Mouse (Mus musculus) megakaryocyte progenitor cell, adult 5-6 weeks (primary cell): Measurements from ENCODE around the gene Nrip2. TPM values are rescaled to one million over a fixed set of nuclear protein-coding genes. Genes with fewer than 3 reads are reported as not detected.

Experiments used
- ATAC-seq: replicated peaks from 2 replicates; pipeline ENCODE4 v1.8.0; 2016; ENCODE audit warnings: mild to moderate bottlenecking, moderate TSS enrichment, inconsistent platforms; ENCODE audit not compliant: poor library complexity
- total RNA-seq, 2 experiments: library from RNA; stranded (forward) in 1 of 2; stranded (reverse) in 1 of 2; fragments of 157-497, 149-512 nt in 1 of 2; fragments of 200-1000 nt in 1 of 2; gene quantifications; 2 replicates each; pipeline versions ENCODE4 v1.2.3 to v1.2.4; 2015 to 2017

Nrip2 gene
- total RNA-seq (2015), result not detected in 2 replicates
- not detected in 2 replicates for total RNA-seq (2017)

DNA sequence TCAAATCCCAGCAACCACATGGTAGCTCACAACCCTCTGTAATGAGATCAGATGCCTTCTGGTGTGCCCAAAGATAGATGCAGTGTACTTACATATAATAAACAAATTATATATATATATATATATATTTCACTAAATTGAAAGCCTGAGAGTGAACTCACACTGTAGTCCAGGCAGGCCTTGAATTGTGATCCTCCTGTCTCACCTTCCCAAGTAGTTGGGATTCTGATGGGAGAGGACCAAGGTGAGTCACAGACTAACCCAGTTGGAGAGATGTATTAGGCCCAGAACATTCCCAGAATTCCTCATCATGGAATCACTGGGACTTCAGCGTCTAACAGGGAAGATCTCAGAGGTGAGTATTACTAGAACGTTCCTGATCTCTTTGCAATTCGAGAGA is at the start of gene Nrip2:
Gene Nrip2, plus strand, starts transcription at position 301 of the 400 bp plus-strand sequence.
- no peak for ATAC-seq

DNA sequence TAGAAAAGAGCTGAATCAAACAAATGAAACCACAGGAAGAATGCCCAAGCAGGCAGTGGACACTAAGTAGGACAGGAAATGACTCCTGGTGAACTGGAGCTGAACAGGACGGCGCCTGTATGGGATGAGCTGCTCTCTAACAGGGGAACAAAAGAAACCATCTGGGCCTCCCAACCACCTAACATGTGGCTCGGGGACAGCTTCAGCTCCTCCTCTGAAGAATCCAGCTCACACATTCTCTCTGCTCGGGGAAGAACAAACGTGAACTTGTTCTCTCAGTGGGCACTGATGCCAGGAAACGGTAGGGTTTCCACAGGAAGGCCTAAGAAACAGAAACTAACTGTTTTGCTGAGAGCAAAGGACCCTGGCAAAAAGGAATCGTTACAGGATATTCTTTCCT is 49.4 kb upstream of the Nrip2 start:
- ATAC-seq, result no peak

- ATAC-seq, result no peak
Observed at GRCm38 (mm10) chr6:128354140-128354539, 45.0 kb upstream of the Nrip2 start.

GRCm38 (mm10) chr6:128355201-128355681 is 43.9 kb upstream of the Nrip2 start:
- ATAC-seq, result no peak

GRCm38 (mm10) chr6:128355726-128356416 is 43.2 kb upstream of the Nrip2 start, which contains the start of gene Tulp3:
Gene Tulp3 (minus strand): TSS chr6:128355851.
- peak; percentile 97 for ATAC-seq

DNA sequence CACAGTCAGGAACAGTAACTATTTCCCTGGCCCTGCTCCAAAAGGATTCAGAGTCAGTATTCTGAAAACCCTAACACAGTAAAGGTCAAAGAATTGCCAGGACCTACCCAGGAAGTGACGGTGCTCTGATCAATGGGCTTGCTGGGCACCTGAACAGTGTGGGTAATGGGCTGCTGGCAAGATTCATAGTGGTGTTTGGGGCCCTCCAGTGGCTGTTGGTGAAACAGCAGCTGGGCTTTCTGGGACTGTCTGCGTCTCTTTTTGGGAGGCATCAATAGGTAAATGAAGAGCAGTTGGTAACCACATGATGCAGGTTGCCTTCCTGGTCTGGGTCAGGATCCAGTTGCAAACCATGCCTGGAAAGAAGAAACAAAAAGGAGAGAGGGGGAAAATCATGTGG is 40.1 kb upstream of the Nrip2 start:
- peak; percentile 35; the same call in 1 of the 2 replicates for ATAC-seq

- ATAC-seq, result peak; percentile 1; the same call in 1 of the 2 replicates
Observed at GRCm38 (mm10) chr6:128361901-128362300, 37.2 kb upstream of the Nrip2 start.

DNA sequence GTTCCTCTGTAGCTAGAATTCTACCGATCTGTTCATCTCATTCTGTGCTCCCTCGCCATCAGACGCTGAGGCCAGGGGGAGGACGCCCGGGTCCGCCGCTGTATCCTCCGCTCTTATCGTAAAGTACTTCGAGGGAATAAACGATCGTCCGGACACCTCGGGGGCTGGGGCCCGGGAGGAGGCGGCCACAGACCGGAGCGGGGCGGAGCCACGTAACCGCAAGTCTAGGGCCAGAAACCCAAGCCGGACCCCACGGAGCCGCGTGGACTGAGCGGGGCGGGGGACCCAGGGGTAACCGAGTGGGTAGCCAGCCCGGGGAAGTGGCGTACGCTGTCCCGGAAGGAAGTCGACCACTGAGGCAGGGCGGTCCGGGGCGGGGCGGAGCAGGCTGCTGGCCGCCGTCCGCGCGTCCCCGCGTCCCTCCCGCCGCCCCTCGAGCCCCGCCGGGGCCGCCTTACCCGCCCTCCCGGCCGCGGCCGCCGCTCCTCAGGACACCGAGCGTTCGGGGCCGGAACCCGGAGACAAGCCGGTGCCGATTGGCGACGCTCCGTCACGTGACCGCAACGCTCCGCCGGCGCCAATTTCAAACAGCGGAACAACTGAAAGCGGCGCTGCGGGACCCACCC is 36.6 kb upstream of the Nrip2 start, which contains the start of the genes Rhno1 and Foxm1:
Gene Rhno1, minus strand, starts transcription at position 531 of the 626 bp plus-strand sequence.
Gene Foxm1, plus strand, starts transcription at position 587 of the 626 bp plus-strand sequence.
- ATAC-seq, result peak; percentile 64

DNA sequence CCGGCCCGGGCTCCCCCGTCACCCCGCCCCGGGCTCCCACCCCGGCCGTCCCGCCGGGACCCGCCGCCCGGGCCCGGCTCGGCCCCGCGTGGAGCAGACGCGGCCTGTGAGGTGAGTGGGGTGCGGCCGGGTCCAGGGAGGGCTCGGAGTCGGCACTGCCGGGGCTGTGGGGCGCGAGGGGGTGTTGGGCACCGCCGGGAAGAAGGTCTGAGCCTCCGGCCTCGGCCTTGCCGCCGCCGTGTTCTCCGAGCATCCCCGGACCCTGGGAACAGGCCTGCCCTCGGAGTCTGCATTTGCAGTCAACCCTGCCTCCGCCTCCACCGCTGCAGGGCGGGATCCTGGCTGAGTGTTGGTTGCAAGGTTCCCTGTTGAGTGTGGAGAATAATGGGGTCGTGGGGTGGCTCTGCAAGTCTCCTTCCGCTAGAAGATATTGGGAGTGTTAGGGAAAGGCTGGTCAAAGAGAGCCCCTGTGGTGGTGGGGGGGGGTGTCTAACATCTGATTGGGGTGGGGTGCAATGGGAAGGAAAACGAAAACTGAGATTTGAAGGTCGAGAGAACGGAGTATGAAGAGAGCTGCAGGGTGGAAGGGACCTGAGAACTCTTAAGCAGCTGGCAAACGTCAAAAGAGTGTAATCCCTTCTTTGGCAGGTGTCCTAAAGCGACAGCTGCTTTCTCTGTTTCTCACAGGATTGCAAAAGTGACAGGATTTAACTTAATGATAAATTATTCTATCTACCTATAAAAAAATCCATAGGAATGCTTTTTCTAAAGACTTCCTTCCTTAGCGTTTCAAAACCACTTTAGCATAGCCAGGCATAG is 35.9 kb upstream of the Nrip2 start:
- ATAC-seq, result peak; percentile 36

GRCm38 (mm10) chr6:128364721-128365120 is 34.4 kb upstream of the Nrip2 start:
- no peak for ATAC-seq

- no peak for ATAC-seq
Observed at GRCm38 (mm10) chr6:128366466-128366865, 32.6 kb upstream of the Nrip2 start.

GRCm38 (mm10) chr6:128370040-128370439 is 29.1 kb upstream of the Nrip2 start:
- ATAC-seq, result no peak

DNA sequence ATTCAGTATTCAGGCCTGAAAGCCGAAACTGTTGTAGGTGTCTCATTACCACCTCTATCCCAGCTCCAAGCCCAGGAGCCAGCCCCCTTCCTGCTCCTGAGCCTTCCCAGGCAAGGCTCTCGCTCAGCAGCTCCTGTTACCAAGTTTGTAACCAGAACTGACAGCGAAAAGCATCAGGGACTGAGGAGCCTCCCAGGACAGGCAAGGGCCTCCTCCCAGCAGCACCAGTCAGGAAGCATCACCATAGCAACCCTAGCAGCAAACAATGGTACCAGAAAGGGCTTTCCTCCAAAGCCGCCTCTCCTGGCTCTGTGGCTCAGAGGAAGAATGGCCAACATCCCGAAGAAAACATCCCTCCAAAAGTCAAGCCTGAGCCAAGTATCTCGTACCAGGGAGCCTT is 23.9 kb upstream of the Nrip2 start, which contains the start of the genes Tex52 and Gm44596:
Gene Tex52, plus strand, starts transcription at position 265 of the 400 bp plus-strand sequence.
Gene Gm44596, plus strand, starts transcription at position 312 of the 400 bp plus-strand sequence.
- no peak for ATAC-seq

DNA sequence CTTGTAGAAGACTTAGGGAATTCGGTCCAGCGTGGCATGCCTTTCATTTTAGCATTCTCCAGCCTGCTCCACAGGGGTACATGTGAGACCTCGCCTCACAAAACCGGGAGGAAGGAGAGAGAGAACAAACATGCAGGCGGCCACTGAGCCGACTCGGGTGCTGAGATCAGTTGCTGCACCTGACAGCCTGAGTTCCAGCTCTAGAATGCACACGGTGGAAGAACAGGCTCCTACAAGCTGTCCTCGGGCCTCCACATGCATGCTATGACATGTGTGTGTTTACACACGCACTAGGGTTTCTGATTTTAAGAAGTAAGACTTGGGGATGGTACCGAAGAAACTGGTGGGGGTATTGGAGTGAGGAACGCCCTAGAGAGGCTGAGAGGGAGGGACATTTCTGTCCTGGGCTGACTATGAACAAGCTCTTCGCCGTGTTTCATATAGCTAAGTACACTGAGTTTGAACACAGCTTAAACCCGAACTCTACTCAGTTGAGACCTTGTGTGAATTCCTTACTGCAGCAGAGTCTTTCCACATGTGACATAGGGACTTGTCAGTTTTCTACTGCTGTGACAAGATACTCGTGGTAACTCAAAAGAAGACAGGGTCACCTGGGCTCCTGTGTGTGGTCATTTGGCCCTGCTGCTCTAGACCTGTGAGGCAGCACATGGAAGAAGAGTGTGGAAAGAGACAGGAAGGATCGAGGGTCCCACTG is 22.6 kb upstream of the Nrip2 start:
- ATAC-seq, result no peak

DNA sequence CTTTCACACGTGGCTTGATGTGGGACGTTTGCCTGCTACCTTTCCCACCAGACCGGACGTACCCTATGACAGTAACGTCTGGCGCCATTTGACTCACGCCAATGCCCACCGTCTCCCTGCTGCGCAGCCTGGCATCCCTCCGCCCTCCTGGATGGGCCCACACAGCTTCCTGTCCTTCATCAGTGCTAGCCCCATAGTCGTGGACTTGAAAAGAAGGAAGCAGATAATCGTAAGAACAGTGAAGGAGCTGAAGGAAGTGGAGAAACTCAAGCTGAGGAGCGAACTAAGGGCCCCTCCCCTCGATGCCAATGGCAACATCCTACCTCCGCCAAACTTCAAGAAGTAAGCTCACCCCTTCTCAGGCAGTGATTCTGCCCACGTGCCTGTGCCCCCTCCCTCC is 19.5 kb upstream of the Nrip2 start:
- ATAC-seq, result peak; percentile 63

- 0 out of 2 replicates have a peak, but pooled peaks have one; percentile 18 for ATAC-seq
Observed at GRCm38 (mm10) chr6:128380594-128381167, 18.4 kb upstream of the Nrip2 start.

DNA sequence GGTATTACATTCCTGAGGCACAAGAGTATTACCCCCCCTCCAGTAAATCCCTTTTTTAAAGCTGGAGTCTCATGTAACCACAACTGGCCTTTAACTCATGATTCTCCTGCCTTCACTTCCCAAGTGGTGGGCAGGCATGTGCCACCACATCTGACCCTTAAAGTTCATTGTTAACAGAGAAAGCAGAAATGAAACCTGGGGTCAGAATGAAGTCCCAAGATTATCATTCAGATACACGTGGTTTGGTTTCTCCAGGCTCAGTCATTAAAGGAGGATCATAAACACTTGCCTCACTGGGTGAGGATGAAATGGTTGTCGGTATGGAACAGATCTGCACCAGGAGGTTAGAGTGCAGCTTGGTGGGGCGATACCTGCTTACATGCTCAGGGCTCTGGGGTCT is 17.8 kb upstream of the Nrip2 start:
- peak; percentile 76 for ATAC-seq

DNA sequence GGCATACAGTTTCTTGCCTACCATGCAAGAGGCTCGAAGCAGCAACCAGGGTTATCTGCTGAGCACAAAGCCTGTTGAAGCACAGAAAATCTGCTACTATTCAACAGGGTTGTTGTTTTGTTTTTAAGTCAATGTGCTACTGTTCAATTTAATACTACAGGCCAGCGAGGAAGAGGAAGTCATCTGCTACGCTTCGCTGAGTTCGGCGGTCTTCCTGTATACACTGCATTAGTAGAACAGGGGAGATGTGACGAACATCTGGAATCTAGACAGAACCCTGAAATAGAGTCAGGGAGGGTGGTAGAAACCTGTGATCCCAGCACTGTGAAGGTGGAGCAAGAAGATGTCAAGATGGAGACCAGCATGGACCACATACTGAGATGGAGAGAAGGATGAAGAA is 15.3 kb upstream of the Nrip2 start:
- no peak for ATAC-seq

DNA sequence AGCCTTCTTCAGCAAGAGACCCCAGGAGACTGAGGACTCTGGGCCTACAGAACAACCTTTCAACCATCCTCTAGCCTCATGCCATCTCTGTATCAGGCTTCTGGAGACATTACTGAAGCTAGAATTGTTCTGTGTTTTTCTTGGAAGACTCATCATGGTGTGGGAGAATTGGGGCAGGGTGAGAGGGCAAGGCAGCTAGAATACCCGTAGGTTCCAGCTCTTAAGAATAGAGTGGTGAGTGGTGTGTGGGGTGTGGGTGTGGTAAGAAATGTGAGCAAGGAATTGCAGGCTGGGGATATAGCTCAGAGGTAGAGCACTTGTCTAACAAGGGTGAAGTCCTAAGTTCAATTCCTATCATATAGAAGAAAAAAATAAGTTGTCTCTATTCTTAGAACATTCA is 14.1 kb upstream of the Nrip2 start:
- no peak for ATAC-seq

DNA sequence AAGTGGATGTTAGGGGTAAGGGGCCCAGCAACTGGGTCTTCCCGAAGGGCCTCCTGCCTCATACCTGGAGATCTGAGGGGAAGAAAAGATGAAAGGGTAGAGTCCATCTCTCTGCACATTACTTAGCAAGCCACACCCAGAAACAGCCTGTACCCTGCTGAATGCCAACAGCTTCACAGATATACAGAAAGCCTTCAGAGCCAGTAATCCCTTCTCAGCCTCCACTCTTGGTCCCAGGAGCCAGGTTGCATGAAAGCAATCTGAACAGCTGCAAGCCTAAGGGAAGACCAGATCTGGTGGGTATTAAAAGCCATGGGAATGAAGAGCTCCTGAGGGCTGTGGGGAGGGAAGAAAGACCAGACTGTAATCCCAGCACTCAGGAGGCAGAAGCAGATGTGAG is 9.9 kb upstream of the Nrip2 start:
- no peak for ATAC-seq
